Mouse (Mus musculus) spleen, postnatal 4 days (tissue): ENCODE measurements around the gene Gm3164.
"Not testable (repeated sequence)": the region's sequence is repeated elsewhere in the genome, so short reads cannot be mapped to it uniquely, and the experiment has no call there.

ENCODE experiments used
- DNase-seq, 2 experiments: peaks; one replicate each; pipeline ENCODE4 v3.0.0; 2022; ENCODE audit warnings: low spot score in 2 of 2

Gene Gm3164

DNA sequence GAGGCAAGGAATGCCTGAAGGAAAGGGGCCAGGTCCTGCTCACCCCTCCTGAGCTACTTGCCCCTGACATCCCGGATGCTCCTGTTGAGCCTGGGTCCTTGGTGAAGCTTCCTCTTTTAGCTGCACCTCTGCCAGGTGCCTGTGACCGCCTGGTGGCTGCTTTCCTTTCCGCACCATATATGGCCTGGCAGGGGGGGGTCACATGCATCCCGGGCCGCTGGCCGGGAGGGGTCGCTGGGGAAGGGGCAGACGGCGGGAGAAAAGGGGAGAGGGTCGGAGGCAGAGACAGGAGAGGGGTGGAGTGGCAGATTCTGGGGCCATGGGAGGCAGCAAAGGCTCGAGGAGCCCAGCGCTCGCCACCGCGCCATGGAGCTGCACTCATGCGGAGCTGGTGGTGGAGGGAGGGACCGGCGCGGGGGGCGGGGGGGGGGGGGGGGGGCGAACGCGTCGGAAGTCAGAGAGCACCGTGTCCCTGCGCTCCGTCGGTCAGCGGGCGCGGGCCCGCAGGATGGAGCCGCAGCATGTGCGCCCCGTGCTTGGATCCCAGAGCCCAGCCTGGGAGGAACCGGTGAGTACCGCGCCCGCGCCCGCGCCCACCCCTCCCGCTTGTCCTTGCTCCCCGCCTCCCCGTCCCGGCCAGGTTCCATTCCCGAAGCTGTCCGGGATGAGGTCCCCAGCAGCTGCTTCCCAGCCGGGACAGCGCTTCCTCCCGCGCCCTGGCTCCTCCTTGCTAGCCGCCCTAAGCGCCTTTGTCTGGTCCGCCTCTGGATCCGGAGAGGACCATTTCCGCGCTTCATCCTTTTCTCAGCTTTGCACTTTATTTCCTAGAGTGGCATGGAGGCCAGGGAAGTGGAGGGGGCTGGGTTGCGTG lies at the start of gene Gm3164:
Gene Gm3164, plus strand, starts transcription at position 484 of the 871 bp plus-strand sequence.
- DNase-seq = peak in 1 of 2 experiments; percentile 60

DNA sequence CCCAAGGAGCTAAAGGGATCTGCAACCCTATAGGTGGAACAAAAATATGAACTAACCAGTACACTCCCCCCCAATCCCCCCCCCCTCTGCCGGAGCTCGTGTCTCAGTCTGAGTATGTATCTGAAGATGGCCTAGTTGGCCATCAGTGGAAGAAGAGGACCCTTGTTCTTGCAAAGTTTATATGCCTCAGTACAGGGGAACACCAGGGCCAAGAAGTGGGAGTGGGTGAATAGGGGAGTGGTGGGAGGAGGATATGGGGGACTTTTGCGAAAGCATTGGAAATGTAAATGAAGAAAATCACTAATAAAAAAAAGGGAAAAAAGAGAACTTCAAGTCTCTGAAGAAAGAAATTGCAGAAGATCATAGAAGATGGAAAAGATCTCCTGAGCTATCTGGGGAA lies 46.3 kb upstream of the Gm3164 start:
- peak in 1 of 2 experiments; percentile 48 for DNase-seq

DNA sequence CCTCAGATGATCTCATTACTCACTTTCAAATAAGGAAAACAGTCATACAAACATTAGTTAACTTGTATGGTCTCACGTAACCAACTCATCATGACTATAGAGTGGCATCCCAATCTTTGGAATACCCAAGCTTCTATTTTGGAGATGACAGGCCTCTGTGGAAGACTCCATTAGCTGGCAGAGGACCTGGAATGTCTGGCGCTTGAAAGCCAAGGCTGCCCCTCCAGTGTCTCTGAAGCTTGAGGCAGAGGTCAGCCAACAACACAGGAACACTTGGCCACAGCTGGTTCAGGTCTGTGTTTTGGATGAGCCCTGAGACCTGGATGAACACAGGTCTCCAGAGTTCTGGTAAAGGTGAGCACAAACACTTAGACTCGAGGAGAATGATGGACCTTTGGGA lies 45.6 kb upstream of the Gm3164 start:
- DNase-seq = peak in 1 of 2 experiments; percentile 65

DNA sequence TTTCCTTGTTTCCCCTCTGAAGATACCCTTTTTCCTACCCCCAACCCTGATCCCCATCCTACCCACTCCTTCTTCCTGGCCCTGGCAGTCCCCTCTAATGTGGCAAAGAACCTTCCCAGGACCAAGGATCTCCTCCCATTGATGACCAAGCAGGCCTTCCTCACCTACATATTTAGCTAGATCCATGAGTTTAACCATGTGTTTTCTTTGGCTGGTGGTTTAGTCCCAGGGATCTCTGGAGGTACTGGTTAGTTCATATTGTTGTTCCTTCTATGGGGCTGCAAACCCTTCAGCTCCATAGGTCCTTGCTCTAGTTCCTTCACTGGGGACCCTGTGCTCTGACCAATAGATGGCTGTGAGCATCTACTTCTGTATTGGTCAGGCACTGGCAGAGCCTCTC lies 37.4 kb upstream of the Gm3164 start:
- DNase-seq = peak in 1 of 2 experiments; percentile 59

DNA sequence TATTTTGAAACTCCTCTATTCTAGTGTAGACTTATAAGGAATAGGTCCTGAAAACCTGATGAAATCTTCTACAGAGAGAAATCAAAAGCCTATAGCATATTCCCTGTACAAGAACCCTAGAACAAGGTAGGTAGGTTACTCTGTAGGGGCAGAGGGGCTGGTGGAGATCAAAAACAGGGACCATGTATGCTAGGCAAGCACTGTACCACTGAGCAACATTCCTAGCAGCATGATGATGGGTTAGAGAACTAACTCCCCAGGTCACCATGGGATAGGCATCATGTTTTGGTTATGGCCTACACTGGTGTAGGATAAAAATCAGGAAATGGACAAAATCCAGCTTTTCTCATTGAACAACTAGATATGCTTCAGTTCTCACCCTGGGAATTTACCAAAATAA lies 29.6 kb upstream of the Gm3164 start:
- peak in 1 of 2 experiments; percentile 59 for DNase-seq

DNA sequence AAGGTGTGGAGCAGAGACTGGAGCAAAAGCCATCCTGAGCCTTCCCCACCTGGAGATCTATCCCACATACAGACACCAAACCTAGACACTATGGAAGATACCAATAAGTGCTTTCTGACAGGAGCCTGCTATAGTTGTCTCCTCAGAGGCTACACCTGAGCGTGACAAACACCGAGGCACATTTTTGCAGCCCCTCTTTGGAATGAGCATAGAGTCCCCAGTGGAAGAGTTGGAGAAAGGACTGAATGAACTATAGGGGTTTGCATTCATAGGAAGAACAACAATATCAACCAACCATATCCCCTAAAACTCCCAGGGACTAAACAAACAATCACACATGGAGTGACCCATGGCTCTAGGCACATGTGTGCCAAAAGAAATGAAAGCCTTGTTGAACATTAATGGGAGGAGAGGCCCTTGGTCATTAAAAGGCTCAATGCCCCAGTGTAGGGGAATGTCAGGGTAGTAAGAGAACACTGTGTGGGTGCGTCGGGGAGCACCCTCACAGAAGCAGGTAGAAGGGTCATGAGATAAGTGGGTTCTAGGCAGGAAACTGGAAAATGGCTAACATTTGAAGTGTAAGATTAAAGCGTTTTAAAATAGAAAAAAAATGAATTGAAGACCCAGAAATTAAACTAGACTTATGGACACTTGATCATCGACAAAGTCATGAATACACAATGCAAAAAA lies 22.3 kb upstream of the Gm3164 start:
- peak in 1 of 2 experiments; percentile 58 for DNase-seq

DNA sequence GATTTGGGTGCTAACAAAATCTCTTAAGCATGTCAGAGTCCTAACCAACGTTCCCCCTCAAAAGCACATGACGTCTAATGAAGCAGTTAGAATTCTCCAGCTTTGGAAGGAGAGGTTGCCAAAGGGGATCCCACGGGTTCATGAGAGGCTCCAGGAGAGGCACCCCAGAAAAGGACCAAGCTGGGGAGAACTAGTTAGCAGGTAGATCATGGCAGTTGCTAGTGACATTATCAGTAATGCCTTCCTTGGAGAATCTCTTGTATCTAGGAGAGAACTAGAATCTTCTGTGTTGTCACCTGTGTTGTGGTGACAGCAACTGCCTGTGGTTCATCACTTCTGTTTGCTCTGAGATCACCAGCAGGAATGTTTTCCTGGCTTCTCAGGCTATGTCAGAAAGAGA lies 18.0 kb upstream of the Gm3164 start, which contains the start of gene Gm3159:
Gene Gm3159, plus strand, starts transcription at position 301 of the 400 bp plus-strand sequence.
- DNase-seq = not testable (repeated sequence)

DNA sequence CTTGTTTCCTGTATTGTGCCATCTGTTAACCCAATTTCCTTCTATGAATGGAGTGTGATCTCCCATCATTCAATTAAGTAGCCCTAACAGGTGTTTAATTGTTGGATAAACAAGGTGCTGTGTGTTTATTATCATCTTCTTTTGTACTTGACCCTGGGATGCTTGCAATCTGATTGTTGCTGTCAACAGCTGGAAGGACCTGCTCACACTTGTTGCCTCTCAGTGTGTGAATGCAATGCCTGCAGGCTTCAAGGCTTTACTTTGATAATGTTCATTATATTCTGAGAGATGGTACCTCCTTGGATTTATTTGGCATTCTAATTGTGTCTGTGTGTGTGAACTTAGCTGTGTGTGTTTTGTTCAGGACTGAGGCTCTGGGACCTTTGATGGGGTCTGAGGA lies 16.6 kb upstream of the Gm3164 start:
- DNase-seq = peak in 1 of 2 experiments; percentile 56

DNA sequence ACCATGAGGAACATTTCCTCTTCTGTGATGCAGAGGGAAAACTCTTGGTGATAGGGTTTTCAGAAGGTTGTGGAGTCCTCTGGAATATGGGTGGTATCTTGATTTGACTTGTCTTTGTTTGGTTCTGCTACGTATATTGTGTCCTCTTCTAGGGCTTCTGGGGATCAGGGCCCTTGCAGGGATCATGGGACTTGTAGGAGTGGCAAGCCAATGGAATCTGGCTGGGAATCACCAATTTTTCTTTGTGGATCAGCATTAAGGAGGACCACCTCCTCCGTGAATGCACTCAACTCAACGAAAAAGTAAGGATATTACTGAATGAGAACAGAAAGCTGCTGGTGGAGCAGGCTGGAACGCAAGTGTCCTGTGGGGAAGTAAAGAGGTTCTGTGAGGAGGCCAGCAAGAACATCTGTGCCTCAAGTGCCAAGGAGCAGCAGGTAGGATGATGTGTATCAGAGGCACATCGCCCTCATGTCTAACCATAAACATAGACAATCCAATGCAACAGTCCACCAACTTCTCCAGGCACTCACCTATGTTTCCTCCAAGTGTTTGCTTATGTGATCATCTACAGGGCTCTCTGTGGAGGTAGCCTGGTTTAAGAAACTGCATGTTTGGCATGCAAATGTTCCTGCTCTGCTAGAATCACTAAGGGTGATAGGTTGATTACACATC lies 15.0 kb upstream of the Gm3164 start:
- DNase-seq = peak in 1 of 2 experiments; percentile 72

DNA sequence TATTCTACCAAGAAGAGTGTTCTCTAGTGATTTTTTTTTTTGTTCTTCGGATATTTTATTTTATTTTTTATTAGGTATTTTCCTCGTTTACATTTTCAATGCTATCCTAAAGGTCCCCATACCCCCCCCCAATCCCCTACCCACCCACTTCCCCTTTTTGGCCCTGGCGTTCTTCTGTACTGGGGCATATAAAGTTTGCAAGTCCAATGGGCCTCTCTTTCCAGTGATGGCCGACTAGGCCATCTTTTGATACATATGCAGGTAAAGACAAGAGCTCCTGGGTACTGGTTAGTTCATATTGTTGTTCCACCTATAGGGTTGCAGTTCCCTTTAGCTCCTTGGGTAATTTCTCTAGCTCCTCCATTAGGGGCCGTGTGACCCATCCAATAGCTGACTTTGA lies 14.0 kb upstream of the Gm3164 start:
- DNase-seq = peak in 1 of 2 experiments; percentile 52

DNA sequence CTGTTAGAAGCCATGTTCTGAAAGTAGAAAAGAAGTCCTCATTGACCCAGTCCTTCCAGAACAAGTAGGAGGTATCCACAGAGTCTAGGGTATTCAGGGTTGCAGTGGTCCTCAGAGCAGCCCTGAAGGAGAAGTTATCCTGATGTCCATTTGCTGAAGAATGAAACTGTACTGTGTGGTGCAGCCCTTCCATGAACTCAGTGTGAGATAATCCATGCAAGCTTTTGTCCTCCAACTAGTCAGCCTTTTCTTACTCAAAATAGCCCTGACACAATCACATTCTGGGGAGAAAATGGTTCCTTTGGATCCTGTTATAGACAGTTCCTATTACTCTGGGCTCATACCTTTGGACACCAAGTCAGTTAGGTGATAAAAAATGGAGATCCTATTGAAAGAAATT lies 11.4 kb upstream of the Gm3164 start:
- peak in 1 of 2 experiments; percentile 56 for DNase-seq

DNA sequence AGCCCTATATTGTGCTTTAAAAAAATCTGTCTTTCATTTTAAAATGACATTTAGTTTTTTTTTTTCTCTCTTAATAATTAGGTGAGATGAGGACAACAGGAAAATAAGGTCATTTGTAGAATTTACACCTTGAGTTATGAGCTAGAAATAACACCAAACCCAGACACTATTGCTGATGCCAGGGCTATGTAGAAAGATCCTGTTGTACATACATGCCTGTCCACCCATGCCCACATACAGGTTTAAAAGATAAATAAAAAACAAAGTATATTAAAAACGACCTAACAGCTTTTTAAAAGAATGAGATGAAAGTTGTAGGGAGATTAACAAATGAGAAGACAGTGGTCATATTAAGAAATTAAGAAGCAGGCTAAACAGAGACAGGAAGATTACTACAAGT lies 5.3 kb upstream of the Gm3164 start:
- DNase-seq = peak in 1 of 2 experiments; percentile 51

DNA sequence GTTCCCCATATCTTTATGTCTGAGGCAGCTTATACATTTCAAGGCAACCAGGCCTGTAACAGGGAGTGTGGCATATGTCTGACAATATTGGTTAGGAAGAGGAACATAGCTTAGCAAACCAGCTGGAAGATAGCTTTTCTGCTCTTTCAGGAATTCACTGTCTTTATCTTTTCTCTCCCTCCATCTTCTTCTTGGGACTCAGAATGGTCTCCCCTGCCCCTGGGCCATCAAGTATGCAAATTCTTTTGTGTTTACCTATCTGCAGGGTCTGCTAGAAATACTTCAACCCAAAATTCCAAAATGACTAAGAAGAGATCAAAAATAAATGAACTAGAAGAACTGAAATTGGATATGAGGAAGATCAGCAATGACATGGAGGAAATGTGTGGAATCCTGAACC lies 15.4 kb downstream of the Gm3164 start, which contains the start of gene Gm3173:
Gene Gm3173, plus strand, starts transcription at position 301 of the 400 bp plus-strand sequence.
- DNase-seq = not testable (repeated sequence)

DNA sequence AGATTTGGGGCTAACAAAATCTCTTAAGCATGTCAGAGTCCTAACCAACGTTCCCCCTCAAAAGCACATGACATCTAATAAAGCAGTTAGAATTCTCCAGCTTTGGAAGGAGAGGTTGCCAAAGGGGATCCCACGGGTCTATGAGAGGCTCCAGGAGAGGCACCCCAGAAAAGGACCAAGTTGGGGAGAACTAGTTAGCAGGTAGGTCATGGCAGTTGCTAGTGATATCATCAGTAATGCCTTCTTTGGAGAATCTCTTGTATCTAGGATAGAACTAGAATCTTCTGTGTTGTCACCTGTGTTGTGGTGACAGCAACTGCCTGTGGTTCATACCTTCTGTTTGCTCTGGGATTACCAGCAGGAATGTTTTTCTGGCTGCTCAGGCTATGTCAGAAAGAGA lies 66.2 kb downstream of the Gm3164 start, which contains the start of gene Gm3182:
Gene Gm3182, plus strand, starts transcription at position 301 of the 400 bp plus-strand sequence.
- DNase-seq = not testable (repeated sequence)
